Mouse (Mus musculus): ENCODE data around the gene Vmn1r36. TPM values are rescaled to one million over a fixed set of nuclear protein-coding genes. Genes with fewer than 3 reads are reported as not detected.

Vmn1r36 gene
- polyA plus RNA-seq (2017; shearing (Covaris generic)), result not detected

GRCm38 (mm10) chr6:66719068-66719467 is at the start of gene Vmn1r36:
Vmn1r36 (minus strand) TSS chr6:66719168.

GRCm38 (mm10) chr6:66729082-66729481 is 10.1 kb upstream of the Vmn1r36 start, which contains the start of gene Vmn1r37:
Vmn1r37 (plus strand) TSS chr6:66729382.

GRCm38 (mm10) chr6:66685806-66686205 is 33.2 kb downstream of the Vmn1r36 start, which contains the start of gene Vmn1r35:
Vmn1r35 (minus strand) TSS chr6:66685906.

Other genes starting within 250 kb of the Vmn1r36 start
- gene Mad2l1, start 183.8 kb downstream of the Vmn1r36 start, polyA plus RNA-seq (2017; shearing (Covaris generic)), result 27.9 TPM
- not detected for gene Vmn1r32, start 159.1 kb downstream of the Vmn1r36 start, polyA plus RNA-seq (2017; shearing (Covaris generic))
- not detected for gene Vmn1r33, start 100.9 kb downstream of the Vmn1r36 start, polyA plus RNA-seq (2017; shearing (Covaris generic))
- gene Vmn1r34, start 75.3 kb downstream of the Vmn1r36 start, polyA plus RNA-seq (2017; shearing (Covaris generic)), result not detected
- gene Vmn1r35, start 33.3 kb downstream of the Vmn1r36 start, polyA plus RNA-seq (2017; shearing (Covaris generic)), result not detected
- not detected for gene Vmn1r37, start 10.2 kb upstream of the Vmn1r36 start, polyA plus RNA-seq (2017; shearing (Covaris generic))
- not detected for gene Vmn1r38, start 63.5 kb upstream of the Vmn1r36 start, polyA plus RNA-seq (2017; shearing (Covaris generic))
- gene Vmn1r39, start 91.4 kb upstream of the Vmn1r36 start, polyA plus RNA-seq (2017; shearing (Covaris generic)), result not detected
- gene Gng12, start 177.2 kb upstream of the Vmn1r36 start, polyA plus RNA-seq (2017; shearing (Covaris generic)), result 27.4 TPM

Data from inflammation-experienced regulatory T-cells, adult 16 weeks (primary cell).